Mouse (Mus musculus): ENCODE measurements around the gene Tcte3. TPM values are rescaled to one million over a fixed set of nuclear protein-coding genes. Genes with fewer than 3 reads are reported as not detected.
"Not testable (repeated sequence)": the region's sequence is repeated elsewhere in the genome, so short reads cannot be mapped to it uniquely, and the experiment has no call there.

The Tcte3 gene
- polyA plus RNA-seq (2012; ENCODE audit: insufficient read depth, insufficient read length, missing spikeins) = 2.7 TPM in 1 of 2 replicates, not detected in the other

DNA sequence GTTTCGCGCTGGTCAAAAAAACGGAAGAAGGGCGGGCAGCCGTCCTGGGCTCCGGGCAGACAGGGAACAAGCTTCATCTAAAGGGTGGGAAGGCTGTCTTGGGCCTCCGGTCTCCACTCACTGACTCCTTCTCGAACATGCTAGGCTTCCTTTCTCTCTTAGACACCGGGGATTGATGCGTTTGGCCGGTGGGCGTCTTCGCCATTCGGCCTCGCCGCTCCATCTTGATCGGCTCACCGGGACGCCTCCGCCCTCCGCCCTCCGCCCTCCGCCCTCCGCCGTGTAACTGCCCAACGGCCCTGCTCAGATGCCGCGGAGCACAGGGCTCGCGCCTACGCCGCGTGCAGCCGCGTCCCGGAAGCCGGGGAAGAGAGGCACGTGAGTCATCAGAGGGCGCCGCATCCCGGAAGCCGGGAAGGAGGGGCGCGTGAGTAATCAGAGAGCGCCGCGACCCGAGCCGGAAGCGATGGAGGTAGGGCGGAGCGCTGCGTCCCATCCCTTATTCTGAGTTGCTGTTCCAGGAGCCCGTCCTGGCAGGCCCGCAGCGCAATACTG is at the start of gene Tcte3, which contains the start of the genes Ermard and Gm3448:
TSS of gene Tcte3 (minus strand) at position 314 of the 555 bp plus-strand sequence.
TSS of gene Ermard (plus strand) at position 34 of the 555 bp plus-strand sequence.
TSS of gene Gm3448 (minus strand) at position 363 of the 555 bp plus-strand sequence.
- not testable (repeated sequence) for H3K4me1 ChIP-seq (ENCODE audit: control insufficient read depth, insufficient read depth, insufficient read length, low read length); H3K4me3 ChIP-seq (ENCODE audit: insufficient read depth, low read depth, low read length); H3K27ac ChIP-seq (replicated peaks; ENCODE audit: low read depth, low read length)

GRCm38 (mm10) chr17:15088591-15089001 is 47.3 kb upstream of the Tcte3 start:
- no peak overlapping the region for H3K27ac ChIP-seq (replicated peaks; ENCODE audit: low read depth, low read length)

GRCm38 (mm10) chr17:15088166-15088565 is 46.9 kb upstream of the Tcte3 start:
- no peak overlapping the region for H3K4me3 ChIP-seq (ENCODE audit: insufficient read depth, low read depth, low read length)
- no peaks in the 10 kb centered on the region for H3K4me1 ChIP-seq (ENCODE audit: control insufficient read depth, insufficient read depth, insufficient read length, low read length)
- H3K27ac ChIP-seq (replicated peaks; ENCODE audit: low read depth, low read length) = no peak overlapping the region

More at GRCm38 (mm10) chr17:15088591-15089001, 47.3 kb upstream of the Tcte3 start:
- Histone ChIP-seq H3K4me1 (ENCODE audit: control insufficient read depth, insufficient read depth, insufficient read length, low read length) (no peaks in the 10 kb centered on the region), H3K4me3 (ENCODE audit: insufficient read depth, low read depth, low read length) (no peak overlapping the region)

DNA sequence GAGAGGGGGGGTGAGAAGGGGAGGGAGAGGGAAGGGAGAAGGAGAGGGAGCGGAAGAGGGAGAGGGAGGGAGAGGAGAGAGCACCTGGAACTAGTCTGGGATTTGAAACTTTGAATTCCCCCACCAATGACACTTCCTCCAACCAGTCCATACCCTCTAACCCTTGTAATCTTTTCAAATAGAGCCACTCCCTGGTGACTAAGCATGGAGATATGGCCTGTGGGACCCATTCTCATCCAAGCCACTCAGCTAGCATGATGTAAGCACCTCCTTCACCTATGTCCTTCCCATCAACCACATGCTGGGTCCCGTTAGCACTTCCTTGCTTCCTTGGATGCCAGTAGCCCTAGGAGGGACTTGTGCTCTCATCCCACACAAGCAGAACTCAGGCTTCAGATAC is 43.7 kb upstream of the Tcte3 start:
- H3K27ac ChIP-seq (replicated peaks; ENCODE audit: low read depth, low read length) = no peak overlapping the region
- no peak overlapping the region for H3K4me3 ChIP-seq (ENCODE audit: insufficient read depth, low read depth, low read length)
- no peaks in the 10 kb centered on the region for H3K4me1 ChIP-seq (ENCODE audit: control insufficient read depth, insufficient read depth, insufficient read length, low read length)

DNA sequence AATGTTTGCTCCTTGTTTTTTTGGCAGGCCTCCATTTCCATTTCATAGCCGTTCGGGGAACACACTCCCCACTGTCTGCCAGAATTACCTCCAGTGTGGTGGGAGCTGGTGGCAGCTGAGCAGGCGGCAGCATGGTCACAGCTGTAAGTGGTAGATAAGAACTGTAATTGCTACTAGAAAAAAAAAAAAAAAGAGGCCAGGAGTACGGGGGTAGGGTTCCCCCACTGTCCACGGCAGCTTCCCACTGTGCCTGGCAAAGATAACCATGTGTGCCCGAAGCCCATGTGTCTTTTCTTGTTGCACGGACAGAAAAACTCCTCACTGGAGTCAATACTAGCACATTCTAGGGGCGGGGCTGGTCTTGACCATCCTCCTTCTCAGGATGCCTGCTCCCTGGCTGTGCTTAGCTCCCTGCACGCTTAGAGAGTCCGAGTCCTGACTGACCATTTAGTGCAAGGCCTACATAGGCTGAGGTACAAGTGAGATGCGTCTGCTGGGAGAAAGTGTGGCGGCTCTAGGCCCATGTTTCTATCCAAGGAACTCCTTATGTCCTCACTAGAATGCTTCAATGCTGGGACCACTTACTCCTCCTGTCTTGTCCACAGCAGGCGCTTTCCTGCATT is 43.0 kb upstream of the Tcte3 start:
- no peak overlapping the region for H3K4me3 ChIP-seq (ENCODE audit: insufficient read depth, low read depth, low read length)
- no peak overlapping the region for H3K27ac ChIP-seq (replicated peaks; ENCODE audit: low read depth, low read length)
- H3K4me1 ChIP-seq (ENCODE audit: control insufficient read depth, insufficient read depth, insufficient read length, low read length) = no peaks in the 10 kb centered on the region

DNA sequence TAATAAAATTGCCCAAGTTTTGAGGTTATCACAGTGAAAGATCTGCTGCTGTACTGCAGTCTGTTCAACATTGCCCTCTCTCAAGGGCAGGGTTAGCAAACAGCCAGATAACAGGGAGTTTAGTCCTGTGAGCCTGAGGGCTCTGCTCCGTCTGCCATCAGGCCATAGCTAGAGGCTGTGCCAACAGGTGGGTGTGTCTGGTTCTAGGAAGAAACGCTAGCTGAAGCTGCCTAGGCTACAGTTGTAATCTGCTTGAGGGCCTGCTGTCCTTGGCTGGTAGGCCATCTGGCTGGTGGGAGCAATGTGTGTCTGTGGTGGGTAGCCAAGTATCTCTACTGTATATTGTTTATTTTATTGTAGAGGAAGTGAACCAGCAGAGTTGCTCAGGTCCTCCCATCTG is 36.2 kb upstream of the Tcte3 start:
- Histone ChIP-seq H3K27ac (replicated peaks; ENCODE audit: low read depth, low read length) (no peak overlapping the region), H3K4me1 (ENCODE audit: control insufficient read depth, insufficient read depth, insufficient read length, low read length) (no peaks in the 10 kb centered on the region)

GRCm38 (mm10) chr17:15075033-15075432 is 33.7 kb upstream of the Tcte3 start:
- Histone ChIP-seq H3K4me1 (ENCODE audit: control insufficient read depth, insufficient read depth, insufficient read length, low read length) (no peaks in the 10 kb centered on the region), H3K27ac (replicated peaks; ENCODE audit: low read depth, low read length) (no peak overlapping the region), H3K4me3 (ENCODE audit: insufficient read depth, low read depth, low read length) (no peak overlapping the region)

More for the DNA sequence above, 36.2 kb upstream of the Tcte3 start:
- no peak overlapping the region for H3K4me3 ChIP-seq (ENCODE audit: insufficient read depth, low read depth, low read length)

DNA sequence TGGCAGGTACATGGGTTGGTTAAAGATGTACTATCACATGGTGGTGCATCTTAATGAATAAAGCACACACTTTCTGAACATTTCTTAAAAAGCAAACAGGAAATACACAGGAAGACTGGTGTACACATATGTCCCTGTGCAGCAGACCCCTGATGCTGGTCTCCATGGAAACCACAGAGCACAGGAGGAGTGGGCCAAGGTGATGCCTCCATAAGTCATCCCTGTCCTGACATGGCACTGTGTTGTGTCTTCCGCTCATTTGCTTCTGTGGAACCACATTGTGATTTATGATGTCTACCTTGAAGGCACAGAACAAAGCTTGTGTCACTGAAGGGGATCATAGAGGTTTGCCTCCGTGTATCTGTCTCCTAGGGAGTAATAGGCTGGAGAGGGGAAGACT is 30.9 kb upstream of the Tcte3 start:
- Histone ChIP-seq H3K4me1 (ENCODE audit: control insufficient read depth, insufficient read depth, insufficient read length, low read length) (peaks cover 5% of the 10 kb centered on the region), H3K27ac (replicated peaks; ENCODE audit: low read depth, low read length) (no peak overlapping the region), H3K4me3 (ENCODE audit: insufficient read depth, low read depth, low read length) (no peak overlapping the region)

DNA sequence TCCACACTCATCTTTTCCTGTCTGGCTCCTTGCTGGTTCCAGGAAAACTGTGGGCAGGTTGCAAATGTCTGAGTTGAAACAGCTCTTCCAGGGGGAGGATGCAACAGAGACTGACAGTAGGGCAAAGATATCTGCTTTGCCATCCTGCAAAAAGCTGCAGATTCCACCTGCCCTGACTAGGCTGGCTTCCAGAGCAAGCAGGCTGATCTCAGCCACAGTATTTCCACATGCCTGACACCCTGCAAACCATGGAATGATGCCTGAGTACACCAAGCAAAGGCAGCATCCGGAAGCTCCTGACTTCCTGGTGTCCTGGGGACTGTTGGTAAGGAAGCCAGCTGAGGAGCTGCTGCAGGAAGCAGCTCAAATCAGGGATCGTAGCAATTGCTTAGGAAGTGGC is 27.8 kb upstream of the Tcte3 start:
- Histone ChIP-seq H3K4me1 (ENCODE audit: control insufficient read depth, insufficient read depth, insufficient read length, low read length) (peaks cover 5% of the 10 kb centered on the region), H3K27ac (replicated peaks; ENCODE audit: low read depth, low read length) (no peak overlapping the region), H3K4me3 (ENCODE audit: insufficient read depth, low read depth, low read length) (no peak overlapping the region)

GRCm38 (mm10) chr17:15068040-15068792 is 26.9 kb upstream of the Tcte3 start:
- Histone ChIP-seq H3K4me1 (ENCODE audit: control insufficient read depth, insufficient read depth, insufficient read length, low read length) (peaks cover 5% of the 10 kb centered on the region), H3K4me3 (ENCODE audit: insufficient read depth, low read depth, low read length) (no peak overlapping the region), H3K27ac (replicated peaks; ENCODE audit: low read depth, low read length) (no peak overlapping the region)

- no peak overlapping the region for H3K4me3 ChIP-seq (ENCODE audit: insufficient read depth, low read depth, low read length)
- no peak overlapping the region for H3K27ac ChIP-seq (replicated peaks; ENCODE audit: low read depth, low read length)
- H3K4me1 ChIP-seq (ENCODE audit: control insufficient read depth, insufficient read depth, insufficient read length, low read length) = peaks cover 5% of the 10 kb centered on the region
Observed at GRCm38 (mm10) chr17:15066911-15067310, 25.6 kb upstream of the Tcte3 start.

GRCm38 (mm10) chr17:15066066-15066465 is 24.8 kb upstream of the Tcte3 start:
- no peak overlapping the region for H3K4me3 ChIP-seq (ENCODE audit: insufficient read depth, low read depth, low read length)

DNA sequence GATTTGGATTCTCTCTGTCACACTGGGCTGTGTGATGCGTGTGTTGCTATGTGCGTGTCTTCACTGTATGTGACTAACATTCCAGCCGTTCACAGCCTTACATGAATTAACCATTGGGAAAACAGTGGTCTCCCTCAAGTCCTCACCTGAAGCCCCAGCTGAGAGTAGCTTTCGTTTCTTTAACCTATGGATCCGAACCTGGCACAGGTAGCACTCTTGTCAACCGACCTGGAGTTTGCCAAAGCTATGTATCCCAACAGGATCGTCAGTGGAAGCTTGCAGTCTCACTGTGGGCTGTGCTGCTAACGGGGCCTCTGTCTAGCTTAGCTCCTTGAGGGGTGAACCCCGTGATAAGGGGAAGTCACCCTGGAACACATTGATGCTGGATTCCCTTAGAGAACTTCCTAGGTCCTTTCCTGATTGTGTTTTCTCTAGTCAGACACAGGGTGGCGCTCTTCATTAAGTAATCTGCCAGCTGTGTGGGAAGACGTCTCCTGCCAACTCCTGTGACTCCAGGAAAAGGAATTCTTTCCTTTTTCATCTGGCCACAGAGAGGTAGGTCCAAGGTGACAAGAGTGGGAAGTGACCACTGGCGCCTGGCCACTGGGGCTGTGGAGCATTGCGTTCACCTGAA is 24.2 kb upstream of the Tcte3 start:
- H3K4me3 ChIP-seq (ENCODE audit: insufficient read depth, low read depth, low read length) = no peak overlapping the region
- no peak overlapping the region for H3K27ac ChIP-seq (replicated peaks; ENCODE audit: low read depth, low read length)
- H3K4me1 ChIP-seq (ENCODE audit: control insufficient read depth, insufficient read depth, insufficient read length, low read length) = peaks cover 5% of the 10 kb centered on the region

More at GRCm38 (mm10) chr17:15066066-15066465, 24.8 kb upstream of the Tcte3 start:
- H3K27ac ChIP-seq (replicated peaks; ENCODE audit: low read depth, low read length) = no peak overlapping the region
- peaks cover 5% of the 10 kb centered on the region for H3K4me1 ChIP-seq (ENCODE audit: control insufficient read depth, insufficient read depth, insufficient read length, low read length)

DNA sequence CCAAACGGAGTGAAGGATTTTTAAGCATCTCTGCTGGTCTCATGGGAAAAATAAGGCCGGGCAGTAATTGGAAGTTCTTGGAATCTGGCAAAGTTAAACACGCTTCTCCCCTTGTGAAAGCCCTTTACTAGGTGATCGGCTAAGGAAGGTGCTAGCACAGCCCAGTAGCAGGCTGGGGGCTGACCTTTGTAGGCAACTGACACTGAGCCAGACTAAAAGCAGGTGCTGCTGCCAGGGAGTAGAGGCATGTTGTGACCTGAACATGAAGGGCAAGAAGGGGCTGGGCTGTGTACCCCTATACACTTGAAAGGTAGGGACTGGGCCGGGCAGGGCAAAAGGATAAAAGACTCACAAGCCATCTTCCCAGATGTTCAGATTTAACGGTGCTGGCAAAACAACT is 19.1 kb upstream of the Tcte3 start:
- Histone ChIP-seq H3K27ac (replicated peaks; ENCODE audit: low read depth, low read length) (no peak overlapping the region), H3K4me1 (ENCODE audit: control insufficient read depth, insufficient read depth, insufficient read length, low read length) (no peaks in the 10 kb centered on the region), H3K4me3 (ENCODE audit: insufficient read depth, low read depth, low read length) (no peak overlapping the region)

DNA sequence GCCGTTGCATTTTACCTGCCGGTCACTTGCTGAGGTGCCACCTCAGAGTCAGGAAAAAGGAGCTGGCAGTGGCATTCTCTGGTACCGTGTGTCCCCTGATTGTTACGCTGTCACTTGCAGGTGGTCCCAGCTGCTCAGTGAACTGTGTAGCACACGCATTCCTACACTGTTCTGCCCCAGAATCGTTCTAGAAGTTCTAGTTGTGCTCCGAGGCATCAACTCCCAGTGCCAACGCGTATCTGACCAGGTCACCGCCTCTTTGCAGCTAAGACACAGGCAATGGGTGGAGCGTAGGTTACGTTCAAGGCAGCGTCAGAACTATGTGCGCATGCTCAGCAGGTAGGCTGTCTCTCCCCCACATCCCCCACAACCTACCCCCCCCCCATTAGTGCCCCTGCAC is 18.4 kb upstream of the Tcte3 start:
- H3K4me1 ChIP-seq (ENCODE audit: control insufficient read depth, insufficient read depth, insufficient read length, low read length) = no peaks in the 10 kb centered on the region
- H3K27ac ChIP-seq (replicated peaks; ENCODE audit: low read depth, low read length) = no peak overlapping the region
- H3K4me3 ChIP-seq (ENCODE audit: insufficient read depth, low read depth, low read length) = no peak overlapping the region

Measured in brown adipose tissue, adult 24 weeks (tissue).